Mouse (Mus musculus) stomach, postnatal 0 days (tissue): ENCODE measurements around the gene Hnrnpul1.

ENCODE experiments used
- CTCF ChIP-seq: IDR thresholded peaks from 2 replicates; pipeline ENCODE4 v1.5.1; 2016; ENCODE audit warnings: antibody characterized with exemption, low read depth, mild to moderate bottlenecking, moderate library complexity
- EP300 ChIP-seq: optimal IDR thresholded peaks from 2 replicates; pipeline ENCODE3; 2016; ENCODE audit warnings: antibody characterized with exemption

- peak; percentile 13; the same call in 1 of the 2 replicates for TF ChIP-seq CTCF
- no peak for TF ChIP-seq EP300
Observed at GRCm38 (mm10) chr7:25680514-25681258, 73.9 kb downstream of the Hnrnpul1 start, which contains the start of gene B9d2.
